Mouse (Mus musculus) c-Kit-positive CD71-negative TER-119-negative erythroid progenitor cells, embryonic 14.5 days (primary cell): ENCODE data around the gene Gm10663.

ENCODE experiments used
- DNase-seq: peaks from one replicate; pipeline ENCODE4 v3.0.0-alpha.2; 2013; ENCODE audit warnings: low read depth

Gm10663 gene

DNA sequence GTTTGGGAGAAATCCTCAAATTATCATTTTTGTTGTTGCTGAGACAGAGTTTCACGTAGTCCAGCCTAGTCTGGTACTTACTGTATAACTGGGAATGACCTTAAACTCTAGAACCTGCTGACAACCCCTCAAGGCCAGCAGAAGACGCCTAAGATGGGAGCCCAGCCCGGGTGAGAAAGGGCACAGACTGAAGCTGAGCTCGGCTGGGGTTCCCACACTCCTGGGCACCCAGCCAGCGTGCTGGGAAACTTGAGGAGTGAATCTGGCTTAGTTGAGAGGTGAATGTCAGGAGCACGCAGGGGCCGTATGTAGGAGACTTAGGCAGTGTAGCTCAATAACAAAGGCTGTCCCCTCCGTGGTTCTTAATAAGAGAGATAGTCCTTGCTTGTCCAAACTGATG, 12.9 kb downstream of the Gm10663 start:
- no peak for DNase-seq

GRCm38 (mm10) chr8:65088120-65088519, 13.3 kb downstream of the Gm10663 start:
- no peak for DNase-seq

GRCm38 (mm10) chr8:65089781-65090180, 14.9 kb downstream of the Gm10663 start:
- DNase-seq: no peak

DNA sequence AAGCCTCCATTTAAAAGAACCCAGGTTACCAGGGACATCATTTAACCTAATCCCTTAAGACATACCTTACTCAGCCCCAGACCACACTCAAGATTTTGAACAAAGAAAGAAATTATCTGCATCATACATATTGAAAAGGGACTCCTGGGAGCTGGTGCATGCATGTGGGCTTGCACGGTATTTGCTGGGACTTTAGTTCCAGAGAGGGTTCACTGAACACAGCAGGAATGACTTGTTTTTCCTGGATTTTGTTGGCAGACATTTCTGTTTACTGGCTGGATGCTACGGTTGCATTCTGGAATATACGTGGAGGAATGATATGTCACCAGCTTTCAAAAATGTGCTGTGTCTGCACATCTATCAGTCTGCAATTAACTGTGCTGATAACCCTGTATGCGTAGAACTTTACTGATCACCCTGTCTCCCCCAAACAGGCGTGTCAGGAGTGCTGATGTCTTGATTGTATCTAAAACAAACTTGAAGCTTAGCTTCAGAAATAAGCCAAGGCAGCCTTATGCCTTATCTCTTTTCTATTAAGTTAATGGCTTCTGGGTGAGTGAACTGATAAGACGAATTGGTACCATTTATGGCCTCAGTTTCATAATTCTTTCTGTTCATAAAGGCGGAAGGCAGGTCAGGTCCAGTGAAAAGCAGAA, 23.1 kb downstream of the Gm10663 start:
- no peak for DNase-seq

DNA sequence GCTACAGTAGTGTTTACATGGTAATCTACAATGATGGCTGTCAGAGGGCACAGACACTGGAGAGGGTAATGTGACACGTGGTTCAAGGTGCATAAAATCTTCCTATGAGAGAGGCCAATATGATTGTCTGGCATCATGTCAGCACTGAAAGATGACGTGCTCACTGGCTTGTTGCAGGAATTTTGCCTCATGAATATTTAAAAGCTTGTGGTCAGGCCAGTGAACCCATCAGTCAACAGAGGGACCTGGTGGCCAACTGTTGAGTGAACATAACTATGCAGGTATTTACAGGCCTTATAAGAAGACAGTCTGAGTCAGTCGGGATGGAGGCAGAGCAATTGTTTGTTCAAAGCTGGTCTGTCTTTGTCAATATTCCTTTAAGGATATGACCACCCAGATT, 24.9 kb downstream of the Gm10663 start:
- no peak for DNase-seq

DNA sequence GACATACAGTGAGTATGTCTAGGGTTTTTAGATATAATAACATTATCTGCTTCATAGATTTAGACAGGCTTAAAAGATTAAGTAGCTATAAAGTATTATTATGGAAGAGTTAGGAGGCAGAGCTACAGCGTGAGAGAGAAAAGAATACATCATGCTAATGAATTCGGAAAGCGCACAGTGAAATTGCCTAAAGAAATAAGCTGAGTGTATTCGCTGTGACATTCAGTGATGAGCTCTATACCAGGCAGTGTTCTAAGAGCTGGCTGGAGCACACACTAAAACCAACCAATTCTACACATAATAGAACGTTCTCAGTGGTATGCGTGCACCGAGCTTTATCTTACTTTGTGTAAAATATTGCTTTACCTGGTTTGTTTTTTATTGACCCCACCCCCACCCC, 28.8 kb downstream of the Gm10663 start:
- no peak for DNase-seq

- DNase-seq: no peak
Observed at GRCm38 (mm10) chr8:65104041-65104440, 29.2 kb downstream of the Gm10663 start.

- DNase-seq: no peak
Observed at GRCm38 (mm10) chr8:65107936-65108718, 33.3 kb downstream of the Gm10663 start.

DNA sequence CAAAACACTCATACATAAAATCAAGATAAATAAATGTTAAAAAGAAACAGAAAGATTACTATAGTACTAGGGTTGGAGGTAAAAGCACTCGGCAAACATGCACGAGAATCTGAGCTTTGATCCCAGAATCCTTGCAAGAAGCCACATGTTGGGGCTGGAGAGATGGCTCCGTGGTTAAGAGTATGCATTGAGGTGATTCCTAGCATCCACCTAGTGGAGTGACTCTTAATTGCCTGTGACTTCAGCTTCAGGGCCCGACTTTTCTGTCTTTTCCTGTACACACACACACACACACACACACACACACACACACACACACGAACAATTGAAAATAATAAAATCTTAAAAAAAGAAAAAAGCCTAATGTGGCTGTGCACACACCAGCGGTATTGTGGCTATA, 34.1 kb downstream of the Gm10663 start:
- no peak for DNase-seq

- DNase-seq: peak; percentile 54
Observed at GRCm38 (mm10) chr8:65110285-65110691, 35.5 kb downstream of the Gm10663 start.

- DNase-seq: no peak
Observed at GRCm38 (mm10) chr8:65112092-65112491, 37.3 kb downstream of the Gm10663 start.

DNA sequence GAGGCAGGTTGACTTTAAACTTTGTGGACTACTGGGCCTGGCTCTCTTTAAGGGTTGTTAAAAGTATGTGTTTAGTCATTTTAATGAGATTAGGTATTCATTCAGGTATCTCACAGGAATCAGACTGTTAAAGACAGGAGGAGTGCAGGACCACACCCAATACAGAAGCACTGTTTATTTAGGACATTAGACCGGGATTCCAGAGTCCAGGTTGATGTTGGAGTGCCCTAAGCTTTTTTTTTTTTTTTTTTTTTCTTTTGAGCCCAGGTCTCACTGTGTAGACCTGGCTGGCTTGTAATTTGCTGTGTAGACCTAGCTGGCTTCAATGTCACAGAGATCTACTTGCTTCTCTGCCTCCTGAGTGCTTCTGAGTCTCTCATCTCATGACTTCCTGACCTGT, 51.2 kb downstream of the Gm10663 start:
- no peak for DNase-seq

DNA sequence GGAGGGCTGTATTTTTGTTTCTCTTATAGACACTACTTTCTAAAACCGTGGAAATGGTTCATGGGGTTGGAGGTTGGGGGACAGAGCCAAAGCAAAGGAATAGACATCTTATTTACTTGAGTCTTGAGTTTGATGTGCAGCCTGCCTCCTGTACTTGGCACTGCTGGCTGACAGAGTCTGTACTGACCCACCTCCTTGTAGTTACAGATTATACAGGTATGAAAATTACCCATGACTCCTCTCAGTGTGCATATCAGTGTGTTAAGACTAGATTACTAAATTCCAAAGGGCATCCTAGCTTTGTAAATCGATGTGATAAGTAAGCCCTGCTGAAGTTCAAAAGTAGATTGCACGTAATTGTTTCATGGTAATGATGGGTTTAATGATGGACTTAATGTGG, 51.6 kb downstream of the Gm10663 start:
- no peak for DNase-seq
